Mouse (Mus musculus): ENCODE data around the gene Mxi1.

Gene Mxi1

DNA sequence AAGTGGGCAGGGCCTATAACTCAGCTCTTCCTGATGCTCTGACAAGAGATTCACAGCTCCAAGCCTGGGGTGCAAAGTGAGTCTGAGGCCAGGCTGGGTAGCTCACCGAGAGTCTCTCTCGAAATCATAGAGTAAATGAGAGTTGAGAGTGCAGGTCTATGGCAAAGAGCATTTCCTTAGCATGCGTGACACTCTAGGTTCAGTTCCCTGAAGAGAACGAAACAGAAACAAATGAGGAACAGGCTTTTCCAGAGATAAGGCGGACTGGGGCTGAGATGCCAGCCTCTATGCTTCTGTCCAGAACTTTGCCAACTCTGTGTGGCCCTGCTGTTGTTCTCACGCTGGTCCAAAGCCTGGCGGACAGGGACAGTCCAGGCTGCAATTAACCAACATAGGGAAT, 6.9 kb upstream of the Mxi1 start:
- DNase-seq: no peak

GRCm38 (mm10) chr19:53305621-53306020, 4.7 kb upstream of the Mxi1 start:
- DNase-seq: no peak

GRCm38 (mm10) chr19:53306706-53307105, 3.6 kb upstream of the Mxi1 start:
- DNase-seq: no peak

GRCm38 (mm10) chr19:53307219-53307618, 3.1 kb upstream of the Mxi1 start:
- no peak for DNase-seq

DNA sequence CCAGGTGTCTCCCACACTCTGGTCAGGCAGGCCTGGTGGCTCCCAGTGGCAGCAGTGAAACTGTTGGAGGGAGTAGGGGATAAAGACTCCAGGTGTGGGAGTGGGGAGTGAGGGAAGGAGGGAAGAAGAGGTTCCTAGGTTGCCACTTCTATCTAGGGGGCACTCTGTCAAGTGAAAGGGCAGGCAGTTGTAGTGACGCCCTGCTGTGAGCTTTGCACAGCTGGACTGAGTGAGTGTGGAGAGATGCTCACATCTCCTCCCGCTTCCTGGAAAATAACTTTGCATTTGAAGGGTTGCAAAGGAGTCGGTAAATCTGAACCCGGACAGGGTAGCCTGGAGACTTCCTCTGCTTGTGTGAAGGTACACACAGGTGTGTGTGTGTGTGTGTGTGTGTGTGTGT, 687 bp upstream of the Mxi1 start:
- DNase-seq: no peak

- peak; percentile 58 for DNase-seq
Observed at GRCm38 (mm10) chr19:53310771-53311523, 629 bp downstream of the Mxi1 start.

DNA sequence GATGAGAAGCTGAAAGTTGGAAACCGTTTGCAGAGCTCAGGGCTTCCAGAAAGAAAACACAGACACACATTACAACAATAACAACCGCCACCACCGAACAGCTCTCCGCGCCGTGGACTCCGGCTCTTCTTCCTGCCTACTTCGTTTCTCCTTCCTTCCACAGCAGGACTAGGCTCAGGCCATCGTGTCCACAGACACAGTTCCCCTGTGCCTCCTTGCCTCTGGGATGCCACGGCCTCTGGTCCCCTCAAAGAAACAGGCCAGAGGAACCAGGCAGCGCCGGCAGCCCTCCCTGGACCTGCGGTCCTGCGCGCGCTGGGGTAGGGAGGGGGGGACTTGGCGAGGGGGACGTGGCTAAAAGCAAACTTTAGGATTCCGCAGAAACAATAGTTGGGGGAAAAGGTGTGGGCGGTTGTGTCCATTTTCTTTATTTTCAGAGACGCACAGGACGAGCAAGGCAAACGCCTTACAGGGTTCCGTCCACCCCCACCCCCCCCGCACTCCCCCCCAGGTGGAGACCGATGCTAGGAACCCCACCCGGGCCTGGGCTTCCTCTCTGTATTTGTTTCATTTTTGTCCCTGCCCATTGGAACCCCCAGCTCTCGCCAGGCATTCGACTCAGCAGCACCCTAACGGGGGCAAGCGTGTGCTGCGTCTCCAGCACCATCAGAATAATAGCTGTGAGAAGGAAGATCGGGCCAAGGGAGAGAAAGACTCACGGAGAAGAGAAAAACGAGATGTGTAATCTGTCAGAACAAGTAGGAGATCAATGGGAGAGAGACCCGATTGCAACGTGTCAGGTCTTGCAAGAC, 1.4 kb downstream of the Mxi1 start:
- peak; percentile 44 for DNase-seq

- peak; percentile 60 for DNase-seq
Observed at GRCm38 (mm10) chr19:53312336-53312871, 2.1 kb downstream of the Mxi1 start.

GRCm38 (mm10) chr19:53312951-53313683, 2.8 kb downstream of the Mxi1 start:
- DNase-seq: peak; percentile 64

DNA sequence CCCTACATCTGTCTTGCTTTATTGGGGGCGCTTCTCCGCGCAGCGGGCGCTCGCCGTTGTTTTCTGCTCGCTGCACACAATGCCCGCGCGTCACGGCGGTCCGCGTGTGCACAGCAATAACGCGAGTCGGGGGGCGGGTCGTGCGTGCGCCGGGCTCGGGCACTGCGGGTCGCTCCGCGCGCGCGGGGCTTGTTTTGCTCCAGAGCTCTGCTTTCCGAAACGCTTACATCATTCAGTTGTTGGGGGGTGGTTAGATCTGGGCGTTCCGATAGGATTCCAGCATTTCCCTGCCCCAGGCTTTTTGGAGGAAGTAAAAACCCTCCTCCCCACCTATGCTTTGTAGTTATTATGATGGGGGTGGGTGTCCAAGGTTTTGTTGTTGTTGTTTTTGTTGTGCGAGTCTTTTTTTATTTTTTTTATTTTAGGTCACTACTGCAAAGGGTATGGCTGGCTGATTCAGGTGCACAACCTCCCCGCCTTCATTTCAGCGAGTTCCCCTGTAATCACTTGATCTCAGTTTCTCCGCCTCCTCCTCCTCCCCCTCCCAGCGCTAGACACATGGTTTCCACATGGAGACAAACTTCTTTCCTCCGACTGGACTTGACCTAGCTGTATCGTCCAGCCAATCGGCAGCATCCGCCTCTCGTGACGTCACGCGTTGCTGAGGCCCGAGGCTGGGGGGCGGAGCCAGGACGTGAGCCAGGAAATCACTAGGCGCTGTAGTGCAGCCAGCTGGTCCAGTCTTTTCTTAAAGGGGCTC, 3.5 kb downstream of the Mxi1 start:
- DNase-seq: peak; percentile 99

- DNase-seq: no peak
Observed at GRCm38 (mm10) chr19:53314530-53315208, 4.4 kb downstream of the Mxi1 start.

DNA sequence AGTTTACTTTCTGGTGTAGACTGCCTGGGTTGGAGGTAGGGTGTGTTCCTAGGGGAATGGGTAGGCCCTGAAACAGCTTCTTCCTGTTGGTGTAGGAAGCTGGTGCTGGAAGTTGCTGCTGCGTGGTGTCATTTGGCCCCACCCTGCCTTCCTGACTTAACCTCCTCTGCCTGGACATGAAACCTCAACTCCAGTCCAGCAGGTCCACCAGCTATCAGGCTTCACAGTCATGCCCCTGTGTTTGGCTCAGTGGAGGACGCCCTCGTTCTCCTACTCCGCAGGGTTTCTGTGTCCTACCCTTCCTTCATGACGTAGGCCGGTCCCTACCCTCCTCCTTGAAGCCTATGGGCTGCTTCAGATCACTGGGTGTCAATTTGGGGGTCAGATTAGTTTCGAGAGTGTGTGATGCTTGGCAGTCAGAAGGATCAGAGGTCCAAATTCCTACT, 4.9 kb downstream of the Mxi1 start:
- DNase-seq: no peak

- DNase-seq: no peak
Observed at GRCm38 (mm10) chr19:53316105-53316504, 5.8 kb downstream of the Mxi1 start.

- DNase-seq: no peak
Observed at GRCm38 (mm10) chr19:53316963-53317362, 6.6 kb downstream of the Mxi1 start.

GRCm38 (mm10) chr19:53318143-53319132, 8.1 kb downstream of the Mxi1 start:
- DNase-seq: no peak

GRCm38 (mm10) chr19:53320264-53321110, 10.2 kb downstream of the Mxi1 start:
- no peak for DNase-seq

- DNase-seq: peak; percentile 40
Observed at GRCm38 (mm10) chr19:53321273-53321672, 11.0 kb downstream of the Mxi1 start.

- no peak for DNase-seq
Observed at GRCm38 (mm10) chr19:53322438-53323048, 12.2 kb downstream of the Mxi1 start.

DNA sequence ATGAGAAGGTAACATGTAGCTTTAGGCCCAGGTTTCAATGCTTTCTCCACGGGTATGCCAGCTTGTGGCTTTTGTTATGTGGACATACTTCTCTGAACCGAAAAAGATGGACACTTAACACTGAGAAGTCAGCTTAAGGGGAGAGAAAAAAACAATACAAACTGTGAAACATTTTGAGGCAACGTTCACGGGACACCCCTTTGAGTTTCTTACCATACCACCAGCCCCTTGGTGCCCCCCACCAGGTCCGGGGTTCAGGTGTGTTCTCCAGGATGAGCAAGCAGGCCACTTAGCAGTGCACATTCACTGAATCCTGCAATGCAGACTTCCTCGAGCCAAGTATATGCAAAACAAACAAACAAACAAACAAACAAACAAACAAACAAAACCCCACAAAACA, 14.5 kb downstream of the Mxi1 start:
- DNase-seq: no peak
